Mouse (Mus musculus): ENCODE data around the gene Dcun1d4. TPM values are rescaled to one million over a fixed set of nuclear protein-coding genes. Genes with fewer than 3 reads are reported as not detected.

Gene Dcun1d4
- polyA plus RNA-seq, 1 experiment = 1.3 TPM

DNA sequence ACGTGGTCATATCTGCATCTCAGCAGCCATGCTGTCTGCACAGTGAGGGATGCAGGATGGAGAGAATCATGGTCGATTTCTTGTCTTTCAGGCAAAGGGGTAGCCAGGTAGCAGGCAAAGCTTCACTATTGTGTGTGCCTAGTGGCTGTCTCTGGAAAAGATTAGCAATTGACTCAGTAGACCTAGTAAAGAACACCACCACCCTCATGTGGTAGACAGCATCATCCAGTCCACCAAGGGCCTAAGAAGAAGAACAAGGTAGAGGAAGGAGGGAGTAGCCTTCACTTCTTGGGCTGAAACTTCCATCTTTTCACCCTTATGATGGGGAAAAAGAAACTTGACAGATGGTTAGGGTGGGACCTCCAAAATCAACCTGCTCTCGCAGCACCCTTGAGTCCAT lies 122.1 kb downstream of the Dcun1d4 start:
- 82% methylated on average over 3 of the region's 3 CpGs for WGBS
- Histone ChIP-seq H3K4me3 (ENCODE audit: extremely low read depth, insufficient read depth, insufficient read length) (no peak overlapping the region), H3K27ac (ENCODE audit: insufficient read depth, low read length) (no peak overlapping the region), H3K36me3 (ENCODE audit: control insufficient read depth, insufficient read depth, low read length) (no peaks in the 10 kb centered on the region), H3K4me1 (ENCODE audit: control insufficient read depth, insufficient read depth, insufficient read length) (no peaks in the 10 kb centered on the region), H3K27me3 (ENCODE audit: control insufficient read depth, insufficient read depth, low read length) (no peaks in the 10 kb centered on the region)
- no peak for DNase-seq (ENCODE audit: low read depth in 1 of 2, low spot score in 2 of 2)
- TF ChIP-seq CTCF (IDR thresholded peaks at IDR 0.05; ENCODE audit: extremely low read depth, insufficient read depth, insufficient read length, insufficient replicate concordance) (no peak), POLR2A (IDR thresholded peaks at IDR 0.05; ENCODE audit: low read depth, low read length) (no peak)

DNA sequence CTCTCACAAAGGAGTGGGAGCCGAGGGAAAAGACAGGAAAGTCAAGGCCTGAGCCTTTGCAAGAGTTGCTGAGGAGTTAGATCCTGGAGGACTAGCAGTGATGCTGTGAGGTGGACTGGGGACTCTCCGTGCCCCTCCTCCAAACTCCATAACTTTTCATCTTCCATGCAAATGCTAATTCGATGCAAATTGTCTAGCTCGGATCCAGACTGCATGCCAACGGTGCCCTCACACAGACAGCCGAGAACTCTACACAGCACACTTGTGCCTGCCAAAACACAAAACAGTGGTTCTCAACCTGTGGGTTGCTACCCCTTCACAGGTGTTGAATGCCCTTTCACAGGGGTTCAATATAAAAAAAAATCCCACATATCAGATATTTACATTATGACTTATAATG lies 123.7 kb downstream of the Dcun1d4 start:
- no peak for DNase-seq (ENCODE audit: low read depth in 1 of 2, low spot score in 2 of 2)
- WGBS = 89% methylated on average over 6 of the region's 6 CpGs

DNA sequence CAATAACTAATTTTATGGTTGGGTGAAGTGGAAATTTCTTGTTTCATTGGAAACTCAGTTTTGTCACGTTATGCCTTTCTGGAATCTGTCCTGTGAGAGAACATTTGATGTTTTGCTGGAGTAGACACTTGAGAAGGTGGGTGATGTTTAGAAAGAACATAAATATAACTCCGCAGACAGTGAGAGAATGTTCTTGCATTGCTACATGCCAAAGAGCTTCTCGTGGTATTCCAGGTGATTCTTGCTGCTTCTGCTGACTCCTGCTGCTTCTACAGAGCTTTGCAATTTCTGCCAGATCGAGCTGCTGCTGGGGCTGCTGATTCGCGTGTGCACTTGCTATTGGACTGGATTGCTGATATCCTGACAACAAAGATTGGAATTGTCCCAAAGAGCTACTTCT lies 124.2 kb downstream of the Dcun1d4 start:
- DNase-seq (ENCODE audit: low read depth in 1 of 2, low spot score in 2 of 2) = no peak
- TF ChIP-seq CTCF (IDR thresholded peaks at IDR 0.05; ENCODE audit: extremely low read depth, insufficient read depth, insufficient read length, insufficient replicate concordance) = no peak
- TF ChIP-seq POLR2A (IDR thresholded peaks at IDR 0.05; ENCODE audit: low read depth, low read length) = no peak
- Histone ChIP-seq H3K4me3 (ENCODE audit: extremely low read depth, insufficient read depth, insufficient read length) (no peak overlapping the region), H3K36me3 (ENCODE audit: control insufficient read depth, insufficient read depth, low read length) (no peaks in the 10 kb centered on the region), H3K4me1 (ENCODE audit: control insufficient read depth, insufficient read depth, insufficient read length) (no peaks in the 10 kb centered on the region), H3K27ac (ENCODE audit: insufficient read depth, low read length) (no peak overlapping the region), H3K27me3 (ENCODE audit: control insufficient read depth, insufficient read depth, low read length) (no peaks in the 10 kb centered on the region)
- 87% methylated on average over 6 of the region's 6 CpGs for WGBS

More for the DNA sequence above, 123.7 kb downstream of the Dcun1d4 start:
- Histone ChIP-seq H3K27me3 (ENCODE audit: control insufficient read depth, insufficient read depth, low read length) (no peaks in the 10 kb centered on the region), H3K36me3 (ENCODE audit: control insufficient read depth, insufficient read depth, low read length) (no peaks in the 10 kb centered on the region), H3K27ac (ENCODE audit: insufficient read depth, low read length) (no peak overlapping the region), H3K4me1 (ENCODE audit: control insufficient read depth, insufficient read depth, insufficient read length) (no peaks in the 10 kb centered on the region), H3K4me3 (ENCODE audit: extremely low read depth, insufficient read depth, insufficient read length) (no peak overlapping the region)
- no peak for TF ChIP-seq POLR2A (IDR thresholded peaks at IDR 0.05; ENCODE audit: low read depth, low read length)
- TF ChIP-seq CTCF (IDR thresholded peaks at IDR 0.05; ENCODE audit: extremely low read depth, insufficient read depth, insufficient read length, insufficient replicate concordance) = no peak

Other genes starting within 250 kb of the Dcun1d4 start
- gene Fryl, start 224.4 kb upstream of the Dcun1d4 start, polyA plus RNA-seq (2012; rRNA removed) = 72.3 and 96.7 TPM in 2 replicates
- 29.1 and 34.2 TPM in 2 replicates for gene Ociad1, start 188.2 kb upstream of the Dcun1d4 start, polyA plus RNA-seq (2012; rRNA removed)
- 0.05 and 0.14 TPM in 2 replicates for gene Ociad2, start 140.0 kb upstream of the Dcun1d4 start, polyA plus RNA-seq (2012; rRNA removed)
- not detected in 2 replicates for gene Cwh43, start 74.9 kb upstream of the Dcun1d4 start, polyA plus RNA-seq (2012; rRNA removed)
- gene Lrrc66, start 151.5 kb downstream of the Dcun1d4 start, polyA plus RNA-seq (2012; rRNA removed) = 0.04 TPM in 1 of 2 replicates, not detected in the other
- 2.4 and 3.0 TPM in 2 replicates for gene Sgcb, start 166.8 kb downstream of the Dcun1d4 start, polyA plus RNA-seq (2012; rRNA removed)
- gene Spata18, start 170.4 kb downstream of the Dcun1d4 start, polyA plus RNA-seq (2012; rRNA removed) = not detected in 2 replicates